Mouse (Mus musculus) G1E (cell line): ENCODE measurements around the gene Olfr1284.

Experiments used
- CTCF ChIP-seq: IDR thresholded peaks from 2 replicates; pipeline ENCODE4 v1.5.1; 2012; ENCODE audit warnings: low read depth, low read length, inconsistent platforms, mixed read lengths
- GATA1 ChIP-seq: IDR thresholded peaks from 2 replicates; pipeline ENCODE4 v1.6.1; 2012; ENCODE audit warnings: borderline replicate concordance, low read length, inconsistent platforms, mixed read lengths
- POLR2AphosphoS5 ChIP-seq: IDR thresholded peaks from 2 replicates; pipeline ENCODE4 v1.6.1; 2012; ENCODE audit warnings: low read depth, low read length, inconsistent platforms; ENCODE audit not compliant: insufficient replicate concordance
- TAL1 ChIP-seq: conservative IDR thresholded peaks from 2 replicates; pipeline ENCODE4 v1.6.1; 2012; ENCODE audit warnings: low read depth, low read length, inconsistent platforms, mixed read lengths

- TF ChIP-seq CTCF, result no peak
- no peak for TF ChIP-seq GATA1
- no peak for TF ChIP-seq TAL1
- no peak for TF ChIP-seq POLR2AphosphoS5
Observed at GRCm38 (mm10) chr2:111422931-111423330, 47.6 kb downstream of the Olfr1284 start, which contains the start of gene Olfr1286.
